Mouse (Mus musculus): Measurements from ENCODE around the gene Crb3.

Crb3 gene

DNA sequence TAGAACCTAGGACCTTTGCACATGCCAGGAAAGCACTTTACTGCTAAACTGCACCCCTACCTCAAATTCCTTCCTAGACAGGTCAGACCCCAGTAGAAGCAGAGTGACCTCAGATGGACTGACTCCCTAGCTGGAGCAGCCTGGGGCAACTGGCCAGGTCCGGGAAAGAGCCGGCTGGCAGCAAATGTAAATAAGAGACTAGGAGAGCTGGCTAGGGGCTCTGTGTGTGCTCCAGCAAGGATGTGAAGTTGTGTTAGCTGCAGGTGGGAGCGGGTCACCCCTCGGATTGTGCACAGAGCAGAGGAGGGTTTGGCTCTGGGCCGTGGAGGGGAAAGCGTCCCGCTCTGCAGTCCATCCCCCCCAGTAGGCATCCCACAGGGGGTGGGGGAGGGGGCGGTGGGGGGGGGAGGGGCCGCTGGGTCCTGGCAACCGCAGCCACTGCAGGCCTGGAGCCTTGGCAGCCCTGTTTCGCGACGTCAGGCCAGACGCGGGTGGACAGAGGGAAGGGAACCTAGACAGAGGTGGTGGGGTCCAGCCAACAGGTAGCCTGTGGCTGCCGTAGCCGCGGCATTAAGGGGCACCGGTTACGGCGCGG, at the start of gene Crb3:
Crb3 (plus strand) TSS at position 215 of the 595 bp plus-strand sequence.
- DNase-seq (ENCODE audit: inconsistent age in 2 of 2, low spot score in 1 of 2), result peak; percentile 52 to 70

DNA sequence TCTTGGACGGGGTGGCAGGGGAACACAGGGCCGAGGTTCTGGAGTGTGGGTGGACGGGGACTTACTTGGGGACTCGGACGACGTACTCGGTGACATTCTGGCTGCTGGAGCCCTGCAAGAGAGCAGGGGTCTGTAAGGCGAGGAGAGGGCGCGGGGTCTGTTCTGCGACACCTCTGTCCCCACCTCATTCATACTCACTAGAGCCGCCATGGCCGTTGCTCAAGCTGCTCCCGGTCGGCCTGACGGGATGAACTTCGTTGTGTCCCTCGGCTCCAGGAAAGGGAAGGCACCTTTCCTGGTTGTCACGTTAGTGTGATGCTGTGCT, 48.0 kb upstream of the Crb3 start:
- no peak for DNase-seq (ENCODE audit: inconsistent age in 2 of 2, low spot score in 1 of 2)

- DNase-seq (ENCODE audit: inconsistent age in 2 of 2, low spot score in 1 of 2), result peak; percentile 94 to 99
These were observed 47.4 kb upstream of the Crb3 start, which contains the start of the genes Gtf2f1 and Gm17949 for GRCm38 (mm10) chr17:57011236-57012141. Gtf2f1 (minus strand) TSS chr17:57011288. Gm17949 (plus strand) TSS chr17:57011469.

- DNase-seq (ENCODE audit: inconsistent age in 2 of 2, low spot score in 1 of 2), result peak in 1 of 2 experiments; percentile 60
These were observed 46.6 kb upstream of the Crb3 start for GRCm38 (mm10) chr17:57012245-57012795.

DNA sequence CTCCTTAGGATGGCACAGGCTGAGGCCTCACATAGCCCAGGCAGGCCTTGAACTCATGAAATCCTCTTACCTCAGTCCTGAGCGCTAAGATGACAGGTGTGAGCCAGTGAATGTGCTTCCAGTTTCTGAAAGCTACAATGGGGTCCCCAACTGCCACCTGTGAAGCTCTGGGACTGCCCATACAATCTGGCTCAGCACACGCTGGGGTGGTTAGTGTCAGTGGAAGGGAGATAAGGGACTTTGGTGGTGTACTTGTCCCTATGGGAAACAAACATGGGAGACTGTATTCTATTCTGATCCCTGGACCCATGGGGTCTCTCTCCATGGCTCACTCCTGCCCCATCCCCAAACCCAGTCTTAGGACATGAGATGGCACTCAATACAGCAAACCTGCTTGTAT, 39.2 kb upstream of the Crb3 start:
- DNase-seq (ENCODE audit: inconsistent age in 2 of 2, low spot score in 1 of 2), result no peak

DNA sequence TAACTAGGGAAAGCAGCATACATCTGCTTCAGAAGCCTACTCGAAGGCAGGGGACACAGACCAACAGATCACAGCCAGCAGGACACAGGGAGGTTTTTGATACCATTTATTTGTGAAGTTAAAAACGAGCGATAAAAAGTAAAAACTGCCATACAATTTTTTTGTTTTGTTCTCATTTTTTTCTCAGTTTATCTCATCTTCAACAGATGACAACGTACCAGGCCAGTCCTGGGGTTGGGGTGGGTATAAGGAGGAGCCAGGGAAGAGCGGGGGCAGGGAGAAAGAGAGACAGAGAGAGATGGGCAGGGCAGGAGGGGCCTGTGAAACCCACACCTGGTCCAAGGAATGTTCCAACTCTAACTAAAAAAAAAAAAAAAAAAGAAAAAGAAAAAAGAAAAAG, 37.9 kb upstream of the Crb3 start:
- DNase-seq (ENCODE audit: inconsistent age in 2 of 2, low spot score in 1 of 2), result no peak

DNA sequence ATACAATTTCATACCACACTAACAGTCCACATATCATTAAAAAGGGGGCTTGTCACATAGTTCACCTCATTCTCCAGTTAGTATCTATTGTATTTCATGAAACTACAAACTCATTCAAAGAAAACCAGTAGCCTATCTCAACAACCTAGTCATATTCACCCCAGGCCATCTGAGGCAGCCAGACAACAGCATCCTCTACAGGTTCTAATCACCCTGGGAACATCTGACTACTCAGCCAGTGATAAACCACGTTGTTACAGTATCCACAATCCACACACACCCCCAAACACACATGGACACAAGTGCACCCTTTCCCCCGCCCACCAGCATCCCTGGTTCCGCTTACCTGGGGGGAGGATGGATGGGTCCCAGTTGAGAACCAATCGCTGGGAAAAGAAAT, 31.4 kb upstream of the Crb3 start:
- no peak for DNase-seq (ENCODE audit: inconsistent age in 2 of 2, low spot score in 1 of 2)

GRCm38 (mm10) chr17:57029691-57030090, 29.2 kb upstream of the Crb3 start:
- peak; percentile 45 to 69 for DNase-seq (ENCODE audit: inconsistent age in 2 of 2, low spot score in 1 of 2)

DNA sequence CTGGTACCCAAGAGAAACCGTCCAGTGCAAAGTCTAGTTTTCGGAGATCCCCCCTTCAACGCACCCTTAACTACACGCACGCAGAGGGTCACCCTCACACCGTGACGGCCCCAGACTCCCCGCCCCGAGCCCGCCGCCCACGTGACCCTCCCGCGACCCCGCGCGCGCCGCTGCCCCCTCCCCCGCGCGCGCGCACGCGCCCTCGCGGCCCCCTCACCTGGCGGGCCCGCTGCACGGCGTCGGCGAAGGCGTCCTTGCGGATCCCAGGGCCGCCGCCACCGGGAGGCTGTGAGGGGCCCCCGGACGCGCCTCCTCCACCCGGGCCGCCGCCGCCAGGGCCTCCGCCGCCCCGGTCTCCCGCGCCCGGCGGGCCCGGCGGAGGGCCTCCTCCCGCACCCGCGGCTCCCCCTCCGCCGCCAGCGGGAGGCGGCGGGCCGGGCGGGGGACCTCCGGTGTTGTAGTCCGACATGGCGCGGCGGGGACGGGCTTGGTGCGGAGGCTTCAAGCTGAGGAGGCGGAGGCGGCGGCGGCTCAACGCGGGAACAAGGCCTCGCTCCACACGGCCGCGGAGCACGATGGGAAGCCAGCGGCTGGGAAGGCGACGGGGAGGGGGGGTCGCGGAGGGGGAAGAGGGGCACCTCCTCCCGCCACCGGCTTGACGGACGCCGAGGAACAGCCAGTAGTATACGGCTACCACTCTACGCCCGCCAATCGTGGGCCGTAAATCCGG, 27.8 kb upstream of the Crb3 start, which contains the start of gene Khsrp:
Khsrp (minus strand) TSS at position 592 of the 730 bp plus-strand sequence.
- DNase-seq (ENCODE audit: inconsistent age in 2 of 2, low spot score in 1 of 2), result peak in 1 of 2 experiments; percentile 66

DNA sequence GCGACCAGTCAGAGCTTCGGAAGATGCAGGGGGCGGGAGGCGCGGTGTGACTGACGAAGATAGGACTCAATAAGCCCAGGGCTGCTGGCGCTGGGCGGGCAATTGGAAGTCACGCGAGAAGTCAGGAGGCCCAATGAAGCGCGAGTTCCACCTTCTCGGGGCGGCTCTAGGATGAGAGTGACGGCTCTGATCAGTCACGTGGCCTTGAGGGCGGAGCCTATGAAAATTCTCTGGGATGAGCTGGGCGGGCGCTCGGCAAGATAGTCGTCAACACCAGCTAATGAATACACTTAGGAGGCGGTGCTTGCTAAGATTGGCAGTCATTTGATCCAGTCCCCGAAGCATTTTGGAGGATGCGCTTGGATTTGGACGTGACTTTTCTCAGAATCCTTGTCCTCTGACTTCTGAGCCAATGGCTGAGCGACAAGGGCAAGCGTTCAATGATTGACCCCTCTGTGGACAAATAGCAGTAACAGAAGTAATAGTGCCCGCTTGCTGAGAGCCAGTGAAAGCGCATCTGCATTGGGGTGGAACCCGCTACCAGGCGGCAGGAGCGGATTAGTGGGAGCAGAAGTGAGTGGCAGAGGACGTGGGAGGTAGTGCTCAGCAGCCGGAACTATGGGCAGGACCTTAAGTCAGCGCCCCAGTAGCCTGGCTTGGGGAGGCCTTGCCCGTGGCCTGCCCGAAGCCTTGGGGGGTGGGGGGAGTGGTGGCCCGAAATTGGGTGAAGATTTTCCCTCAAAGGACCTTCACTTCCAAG, 27.1 kb upstream of the Crb3 start:
- DNase-seq (ENCODE audit: inconsistent age in 2 of 2, low spot score in 1 of 2), result peak; percentile 100

DNA sequence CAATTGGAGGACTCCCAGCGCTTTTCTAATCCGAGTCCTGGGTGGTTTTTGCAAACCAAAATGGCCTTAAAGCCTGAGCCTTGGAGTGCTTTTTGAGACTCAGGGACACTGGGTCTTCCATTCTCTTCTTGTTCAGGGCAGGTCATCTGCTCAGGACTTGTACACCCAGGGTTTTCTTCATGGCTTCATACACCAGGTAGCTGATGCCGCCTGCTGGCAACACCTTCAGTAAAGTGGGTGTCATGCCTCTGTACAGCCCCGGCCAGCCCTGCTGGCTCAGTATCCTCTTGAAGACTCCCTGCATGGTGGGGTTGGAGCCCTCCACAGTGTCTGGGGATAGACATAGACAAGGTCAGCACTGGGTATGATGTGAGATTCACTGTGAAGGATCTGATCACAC, 26.1 kb upstream of the Crb3 start:
- DNase-seq (ENCODE audit: inconsistent age in 2 of 2, low spot score in 1 of 2), result peak in 1 of 2 experiments; percentile 46

DNA sequence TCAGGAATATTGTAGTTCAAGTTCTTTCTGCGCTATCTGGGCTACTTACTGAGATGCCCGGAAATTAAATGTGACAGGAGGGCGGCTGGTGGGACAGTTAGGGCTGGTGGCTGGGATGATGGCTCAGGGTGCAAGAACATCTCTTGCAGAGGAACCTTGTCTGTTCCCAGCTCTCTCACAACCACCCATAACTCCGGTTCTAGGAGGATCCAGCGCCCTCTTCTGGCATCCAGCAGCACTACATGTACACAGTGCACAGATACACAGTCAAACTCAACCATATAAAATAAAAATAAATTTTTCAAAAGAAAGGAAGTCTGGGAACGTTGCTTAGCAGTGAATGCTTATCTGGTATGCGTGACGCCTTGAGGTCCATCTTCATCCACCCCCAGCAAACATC, 19.9 kb upstream of the Crb3 start:
- DNase-seq (ENCODE audit: inconsistent age in 2 of 2, low spot score in 1 of 2), result no peak

- DNase-seq (ENCODE audit: inconsistent age in 2 of 2, low spot score in 1 of 2), result no peak
These were observed 17.4 kb upstream of the Crb3 start, which contains the start of gene Slc25a41 for GRCm38 (mm10) chr17:57041554-57041953. Slc25a41 (minus strand) TSS chr17:57041654.

GRCm38 (mm10) chr17:57047406-57047805, 11.5 kb upstream of the Crb3 start:
- peak in 1 of 2 experiments; percentile 22 for DNase-seq (ENCODE audit: inconsistent age in 2 of 2, low spot score in 1 of 2)

DNA sequence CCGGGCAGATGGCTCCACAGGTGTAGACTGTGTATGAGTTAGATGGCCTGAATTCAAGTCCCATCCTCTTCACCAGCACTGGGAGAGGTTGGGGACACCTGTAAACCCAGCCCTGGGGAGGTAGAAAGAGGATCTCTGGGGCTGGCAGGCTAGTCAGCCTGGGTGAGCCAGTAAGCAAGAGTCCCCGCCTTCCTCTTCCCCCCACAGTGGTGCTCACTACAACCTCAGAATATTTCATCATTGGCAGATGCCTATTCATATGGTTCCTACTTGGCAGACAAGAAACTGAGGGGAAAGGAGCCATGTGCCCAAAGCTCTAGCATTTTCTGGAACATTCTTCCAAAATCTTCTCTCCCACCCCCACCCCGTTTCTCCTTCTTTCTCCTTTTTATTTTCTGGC, 10.1 kb upstream of the Crb3 start:
- DNase-seq (ENCODE audit: inconsistent age in 2 of 2, low spot score in 1 of 2), result no peak

DNA sequence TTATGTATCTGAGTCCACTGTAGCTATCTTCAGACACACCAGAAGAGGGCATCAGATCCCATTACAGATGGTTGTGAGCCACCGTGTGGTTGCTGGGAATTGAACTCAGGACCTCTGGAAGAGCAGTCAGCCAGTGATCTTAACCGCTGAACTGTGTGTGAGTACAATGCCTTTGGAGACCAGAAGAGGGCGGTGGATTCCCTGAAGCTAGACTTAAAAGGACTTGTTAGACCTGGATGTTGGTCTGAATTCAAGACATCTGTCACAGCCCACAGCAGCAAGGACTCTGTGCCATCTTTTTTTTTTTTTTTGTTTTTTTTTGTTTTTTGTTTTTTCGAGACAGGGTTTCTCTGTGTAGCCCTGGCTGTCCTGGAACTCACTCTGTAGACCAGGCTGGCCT, 7.2 kb upstream of the Crb3 start:
- DNase-seq (ENCODE audit: inconsistent age in 2 of 2, low spot score in 1 of 2), result peak in 1 of 2 experiments; percentile 32

DNA sequence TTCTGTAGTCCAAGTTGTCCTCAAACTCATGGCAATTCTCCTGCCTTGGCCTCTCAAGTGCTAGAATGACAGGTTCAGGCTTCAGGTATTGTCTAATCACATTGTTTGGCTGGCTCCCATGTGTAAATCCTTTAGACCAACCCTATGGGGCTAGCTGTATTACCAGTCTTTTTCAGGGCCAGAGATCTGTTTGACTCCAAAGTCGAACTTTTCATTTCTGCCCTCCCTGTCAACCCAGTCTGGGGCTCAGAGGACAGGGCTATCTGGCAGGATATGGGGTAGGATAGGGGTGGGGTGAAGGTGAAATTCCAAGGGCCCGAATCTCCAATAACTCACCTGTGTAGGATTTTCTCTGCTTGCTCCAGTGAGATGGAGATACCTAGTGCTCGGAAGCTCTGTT, 2.7 kb upstream of the Crb3 start:
- no peak for DNase-seq (ENCODE audit: inconsistent age in 2 of 2, low spot score in 1 of 2)

- DNase-seq (ENCODE audit: inconsistent age in 2 of 2, low spot score in 1 of 2), result peak; percentile 80 to 88
These were observed 627 bp downstream of the Crb3 start, which contains the start of gene Slc25a23 for GRCm38 (mm10) chr17:57059486-57059977. Slc25a23 (minus strand) TSS chr17:57059863.

DNA sequence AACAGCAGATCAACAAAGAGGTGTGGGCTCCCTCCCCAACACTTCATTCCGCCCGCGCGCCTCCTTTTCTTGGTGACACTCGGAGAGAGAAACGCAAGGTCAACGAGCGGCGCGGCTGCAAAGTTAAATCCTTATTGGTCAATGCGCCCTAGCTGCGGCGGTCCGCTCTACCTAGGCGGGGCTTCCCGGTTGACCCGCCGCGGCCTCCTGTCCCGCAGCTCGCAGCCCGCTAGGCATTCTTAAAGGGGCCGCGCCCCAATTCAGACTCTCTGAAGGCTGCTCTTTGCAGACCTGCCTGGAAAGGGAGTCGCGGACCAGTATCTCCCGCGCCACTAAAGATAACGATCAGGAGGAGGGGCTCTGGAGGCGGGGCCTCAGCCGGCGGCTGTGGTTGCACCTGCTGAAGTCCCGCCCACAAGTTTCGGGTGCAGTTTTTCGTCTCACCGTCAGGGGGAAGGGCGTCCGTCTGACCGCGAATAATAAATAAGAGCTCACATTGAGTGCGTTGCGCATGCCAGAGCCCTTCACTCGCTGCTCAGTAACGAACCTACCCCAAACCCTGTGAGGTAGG, 1.4 kb downstream of the Crb3 start:
- DNase-seq (ENCODE audit: inconsistent age in 2 of 2, low spot score in 1 of 2), result peak; percentile 97 to 99

- DNase-seq (ENCODE audit: inconsistent age in 2 of 2, low spot score in 1 of 2), result peak; percentile 54 to 77
These were observed 2.2 kb downstream of the Crb3 start for GRCm38 (mm10) chr17:57061069-57061468.
